Mouse (Mus musculus) heart, adult 11 months (tissue): ENCODE measurements around the gene Trpc2.

Source experiments
- DNase-seq: peaks from one replicate; pipeline ENCODE4 v3.0.0; 2022

The Trpc2 gene

GRCm38 (mm10) chr7:102082816-102083215, at the start of gene Trpc2:
Gene Trpc2 (plus strand): TSS chr7:102083116.
- no peak for DNase-seq

- DNase-seq: peak; percentile 61
Observed at GRCm38 (mm10) chr7:102034904-102035303, 48.0 kb upstream of the Trpc2 start.

DNA sequence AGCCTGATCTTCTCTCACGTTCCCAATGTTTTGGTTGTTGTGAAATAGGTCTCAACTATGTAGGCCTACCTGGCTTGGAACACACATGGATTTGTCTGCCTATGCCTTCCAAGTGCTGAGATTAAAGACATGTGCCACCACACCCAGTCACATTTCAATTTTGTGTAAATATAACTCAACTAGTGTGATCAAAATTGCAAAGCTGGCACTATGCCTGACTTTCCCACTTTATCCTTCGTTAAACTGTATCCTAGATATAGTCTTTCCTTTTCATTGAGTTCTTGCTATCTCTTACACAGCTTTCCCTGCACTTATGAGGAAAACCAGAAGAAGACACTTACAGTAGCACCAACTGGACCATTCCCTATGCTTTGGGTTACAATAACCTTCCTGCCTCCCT, 47.4 kb upstream of the Trpc2 start:
- DNase-seq: no peak

GRCm38 (mm10) chr7:102037318-102037717, 45.6 kb upstream of the Trpc2 start:
- DNase-seq: peak; percentile 24

- peak; percentile 54 for DNase-seq
Observed at GRCm38 (mm10) chr7:102042314-102042713, 40.6 kb upstream of the Trpc2 start.

GRCm38 (mm10) chr7:102048524-102048923, 34.4 kb upstream of the Trpc2 start:
- peak; percentile 27 for DNase-seq

DNA sequence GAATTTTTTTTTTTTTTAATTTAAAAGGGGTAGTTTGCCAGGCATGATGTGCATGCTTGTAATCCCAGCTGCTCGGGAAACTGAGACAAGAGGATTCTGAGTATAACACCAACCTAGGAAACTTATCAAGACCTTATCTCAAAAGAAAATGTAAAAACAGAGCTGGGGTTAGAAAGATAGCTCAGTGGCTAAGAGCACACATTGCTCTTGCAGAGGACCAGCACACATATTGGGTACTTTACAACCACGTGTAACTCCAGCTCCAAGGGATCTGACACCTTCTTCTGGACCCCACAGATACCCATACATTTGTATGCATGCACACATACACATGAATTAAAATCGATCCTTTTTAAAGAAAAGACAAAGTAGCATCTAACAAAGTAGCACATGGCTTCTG, 21.6 kb upstream of the Trpc2 start:
- DNase-seq: peak; percentile 46

- peak; percentile 31 for DNase-seq
Observed at GRCm38 (mm10) chr7:102062203-102062602, 20.7 kb upstream of the Trpc2 start.

- peak; percentile 50 for DNase-seq
Observed at GRCm38 (mm10) chr7:102063891-102064290, 19.0 kb upstream of the Trpc2 start.

GRCm38 (mm10) chr7:102064655-102065045, 18.3 kb upstream of the Trpc2 start:
- no peak for DNase-seq

GRCm38 (mm10) chr7:102065046-102065891, 17.6 kb upstream of the Trpc2 start, which contains the start of the genes Rnf121, Xndc1 and Xntrpc:
Gene Rnf121 (minus strand): TSS chr7:102065469.
Gene Xndc1 (plus strand): TSS chr7:102065511.
Gene Xntrpc (plus strand): TSS chr7:102065713.
- peak; percentile 100 for DNase-seq

- DNase-seq: peak; percentile 80
Observed at GRCm38 (mm10) chr7:102066363-102066762, 16.6 kb upstream of the Trpc2 start.

GRCm38 (mm10) chr7:102076714-102077296, 6.1 kb upstream of the Trpc2 start:
- DNase-seq: no peak

DNA sequence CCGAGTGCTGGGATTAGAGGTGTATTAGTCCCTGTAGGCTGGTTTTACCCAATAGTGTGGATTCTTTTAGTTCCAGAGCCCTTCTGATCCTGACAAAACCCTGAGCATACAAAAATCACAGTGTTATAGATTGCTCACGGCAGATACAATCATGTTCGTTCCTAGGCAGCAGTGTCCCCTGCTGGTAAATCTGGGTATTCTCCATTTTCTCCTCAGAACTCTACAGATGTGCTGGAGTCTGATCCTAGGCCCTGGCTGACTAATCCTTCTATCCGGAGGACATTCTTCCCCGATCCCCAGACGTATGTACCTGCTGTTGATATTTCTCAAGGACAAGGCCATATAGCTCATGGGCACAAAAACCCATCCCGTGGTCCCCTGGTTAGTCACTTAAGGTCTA, 4.4 kb upstream of the Trpc2 start:
- peak; percentile 85 for DNase-seq

GRCm38 (mm10) chr7:102080311-102080710, 2.6 kb upstream of the Trpc2 start:
- DNase-seq: peak; percentile 44

GRCm38 (mm10) chr7:102081784-102082183, 1.1 kb upstream of the Trpc2 start:
- no peak for DNase-seq

GRCm38 (mm10) chr7:102084041-102084696, 1.3 kb downstream of the Trpc2 start:
- DNase-seq: peak; percentile 85

- DNase-seq: no peak
Observed at GRCm38 (mm10) chr7:102087336-102087735, 4.4 kb downstream of the Trpc2 start.

- peak; percentile 95 for DNase-seq
Observed at GRCm38 (mm10) chr7:102099760-102100661, 17.1 kb downstream of the Trpc2 start.

- peak; percentile 90 for DNase-seq
Observed at GRCm38 (mm10) chr7:102100868-102101267, 18.0 kb downstream of the Trpc2 start.

DNA sequence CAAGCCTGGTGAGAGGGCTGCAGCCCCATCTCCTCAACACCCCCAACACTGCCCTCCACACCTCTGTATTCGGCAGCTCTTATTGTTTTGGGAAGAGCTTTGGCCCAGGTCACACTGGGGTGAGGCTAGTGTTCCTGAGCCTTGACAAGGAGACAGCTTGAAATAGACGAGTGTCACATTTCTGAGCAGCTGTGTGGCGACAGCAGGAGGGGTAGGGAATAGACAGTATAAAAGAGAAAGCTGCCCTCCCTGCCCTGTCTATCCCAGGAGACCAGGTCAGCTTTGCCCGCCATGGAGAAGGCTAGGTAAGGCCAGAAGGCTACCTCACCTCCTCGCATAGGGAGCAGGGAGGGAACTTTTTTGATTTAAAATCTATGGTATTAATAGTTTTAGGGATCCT, 18.6 kb downstream of the Trpc2 start, which contains the start of gene Art1:
TSS of gene Art1 (plus strand) at position 257 of the 400 bp plus-strand sequence.
- DNase-seq: peak; percentile 98

- peak; percentile 91 for DNase-seq
Observed at GRCm38 (mm10) chr7:102102241-102102640, 19.3 kb downstream of the Trpc2 start.
